Mouse (Mus musculus) right cerebral cortex, postnatal 4 days (tissue): ENCODE results near the gene Arfgef3.
"Not testable (repeated sequence)": the region's sequence is repeated elsewhere in the genome, so short reads cannot be mapped to it uniquely, and the experiment has no call there.

ENCODE experiments used
- DNase-seq: peaks from one replicate; pipeline ENCODE4 v3.0.0-alpha.2; 2022

Arfgef3 gene

GRCm38 (mm10) chr10:18680661-18681384, 62.9 kb downstream of the Arfgef3 start:
- no peak for DNase-seq

GRCm38 (mm10) chr10:18678836-18679235, 64.9 kb downstream of the Arfgef3 start:
- DNase-seq: no peak

GRCm38 (mm10) chr10:18664794-18665193, 79.0 kb downstream of the Arfgef3 start:
- DNase-seq: no peak

- DNase-seq: no peak
Measured at GRCm38 (mm10) chr10:18664016-18664415, 79.7 kb downstream of the Arfgef3 start.

GRCm38 (mm10) chr10:18661606-18662220, 82.0 kb downstream of the Arfgef3 start:
- no peak for DNase-seq

- DNase-seq: no peak
Measured at GRCm38 (mm10) chr10:18660998-18661397, 82.8 kb downstream of the Arfgef3 start.

GRCm38 (mm10) chr10:18657588-18657987, 86.2 kb downstream of the Arfgef3 start:
- no peak for DNase-seq

- DNase-seq: no peak
Measured at GRCm38 (mm10) chr10:18647069-18647468, 96.7 kb downstream of the Arfgef3 start.

GRCm38 (mm10) chr10:18646035-18646434, 97.7 kb downstream of the Arfgef3 start:
- no peak for DNase-seq

- no peak for DNase-seq
Measured at GRCm38 (mm10) chr10:18644346-18644745, 99.4 kb downstream of the Arfgef3 start.

- no peak for DNase-seq
Measured at GRCm38 (mm10) chr10:18643506-18643905, 100.2 kb downstream of the Arfgef3 start.

GRCm38 (mm10) chr10:18642854-18643253, 100.9 kb downstream of the Arfgef3 start:
- no peak for DNase-seq

- DNase-seq: no peak
Measured at GRCm38 (mm10) chr10:18640596-18640995, 103.2 kb downstream of the Arfgef3 start.

- no peak for DNase-seq
Measured at GRCm38 (mm10) chr10:18635450-18635849, 108.3 kb downstream of the Arfgef3 start.

GRCm38 (mm10) chr10:18634405-18634985, 109.3 kb downstream of the Arfgef3 start:
- no peak for DNase-seq

GRCm38 (mm10) chr10:18630498-18630897, 113.3 kb downstream of the Arfgef3 start:
- DNase-seq: no peak

GRCm38 (mm10) chr10:18627530-18627929, 116.2 kb downstream of the Arfgef3 start:
- no peak for DNase-seq

GRCm38 (mm10) chr10:18612796-18613195, 131.0 kb downstream of the Arfgef3 start:
- no peak for DNase-seq

- not testable (repeated sequence) for DNase-seq
Measured at GRCm38 (mm10) chr10:18604827-18605535, 138.8 kb downstream of the Arfgef3 start.

- DNase-seq: peak; percentile 85
Measured at GRCm38 (mm10) chr10:18602030-18602429, 141.7 kb downstream of the Arfgef3 start.

- no peak for DNase-seq
Measured at GRCm38 (mm10) chr10:18597601-18598000, 146.1 kb downstream of the Arfgef3 start.

- DNase-seq: no peak
Measured at GRCm38 (mm10) chr10:18589455-18589854, 154.3 kb downstream of the Arfgef3 start.

GRCm38 (mm10) chr10:18584188-18584587, 159.6 kb downstream of the Arfgef3 start:
- DNase-seq: no peak

GRCm38 (mm10) chr10:18572581-18572980, 171.2 kb downstream of the Arfgef3 start:
- DNase-seq: no peak
